Mouse (Mus musculus) C2C12 (cell line): Measurements from ENCODE around the gene Copg2.

Source experiments
- CEBPB ChIP-seq: IDR thresholded peaks from one replicate; pipeline ENCODE4 v1.6.1; 2011; ENCODE audit warnings: low read depth, mild to moderate bottlenecking, control low read depth, moderate library complexity
- CTCF ChIP-seq: IDR thresholded peaks from one replicate; pipeline ENCODE4 v1.5.1; 2011; ENCODE audit not compliant: control insufficient read depth, insufficient read depth, insufficient read length
- MAX ChIP-seq: IDR thresholded peaks from one replicate; pipeline ENCODE4 v1.6.1; 2011; ENCODE audit warnings: mild to moderate bottlenecking, control low read depth
- MYOD1 ChIP-seq: IDR thresholded peaks from one replicate; pipeline ENCODE4 v1.6.1; 2011; ENCODE audit warnings: low read depth; ENCODE audit not compliant: control insufficient read depth, insufficient read length
- MYOG ChIP-seq: IDR thresholded peaks from one replicate; pipeline ENCODE4 v1.6.1; 2011; ENCODE audit not compliant: control insufficient read depth, insufficient read length; ENCODE audit errors: extremely low read depth
- USF1 ChIP-seq: IDR thresholded peaks from one replicate; pipeline ENCODE4 v1.6.1; 2011; ENCODE audit warnings: low read depth, mild to moderate bottlenecking, control low read depth, moderate library complexity

DNA sequence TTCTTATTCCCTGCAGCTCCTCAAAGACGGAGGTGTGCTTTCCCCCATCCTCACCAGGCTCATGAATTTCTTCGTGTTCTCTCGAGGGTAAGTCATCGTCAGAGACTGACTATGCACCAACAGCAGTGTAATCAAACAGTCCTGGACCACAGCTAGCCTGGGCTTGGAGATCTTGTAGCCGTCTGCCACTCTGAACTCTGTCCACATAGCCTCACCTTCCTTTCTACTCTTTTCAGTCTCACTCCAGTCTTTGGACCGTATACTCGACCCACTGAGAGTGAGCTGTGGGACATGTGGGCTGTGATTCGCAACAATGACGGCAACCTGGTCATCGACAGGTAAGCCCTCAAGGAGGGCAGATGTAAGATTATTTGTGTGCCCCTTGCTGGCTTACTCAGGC lies 151.7 kb downstream of the Copg2 start:
- no peak for TF ChIP-seq CTCF
- no peak for TF ChIP-seq MYOG
- TF ChIP-seq CEBPB: no peak
- TF ChIP-seq MAX: no peak
- no peak for TF ChIP-seq MYOD1
- no peak for TF ChIP-seq USF1
